Mouse (Mus musculus) midbrain, embryonic 15.5 days (tissue): ENCODE data around the gene Tns3. TPM values are rescaled to one million over a fixed set of nuclear protein-coding genes. Genes with fewer than 3 reads are reported as not detected.
A peak's percentile ranks its signal among the peaks of the same experiment; 100 is the strongest.

Source experiments
- ATAC-seq: fragments of 200-750 bp; cut with Nextera tagmentation; replicated peaks from 2 replicates; pipeline ENCODE4 v1.8.0; 2017; ENCODE audit warnings: moderate TSS enrichment
- H3K27ac ChIP-seq: fragments of 300-500 bp; sonication (generic); 2 replicates; pipeline ENCODE4 v1.5.1; 2015; ENCODE audit warnings: mild to moderate bottlenecking, inconsistent platforms
- H3K27me3 ChIP-seq: fragments of 300-500 bp; sonication (generic); replicated peaks from 2 replicates; pipeline ENCODE4 v1.6.1; 2015; ENCODE audit warnings: inconsistent platforms
- H3K36me3 ChIP-seq: fragments of 300-500 bp; sonication (generic); replicated peaks from 2 replicates; pipeline ENCODE4 v1.6.1; 2015; ENCODE audit warnings: inconsistent platforms
- H3K4me1 ChIP-seq: fragments of 300-500 bp; sonication (generic); 2 replicates; pipeline ENCODE4 v1.6.1; 2015; ENCODE audit warnings: inconsistent platforms
- H3K4me2 ChIP-seq: fragments of 300-500 bp; sonication (generic); 2 replicates; pipeline ENCODE4 v1.6.1; 2015; ENCODE audit warnings: inconsistent platforms, mild to moderate bottlenecking, moderate library complexity
- H3K4me3 ChIP-seq: fragments of 300-500 bp; sonication (generic); 2 replicates; pipeline ENCODE4 v1.5.1; 2015; ENCODE audit warnings: mild to moderate bottlenecking, inconsistent platforms
- H3K9ac ChIP-seq: fragments of 300-500 bp; sonication (generic); 2 replicates; pipeline ENCODE4 v1.6.1; 2015; ENCODE audit warnings: mild to moderate bottlenecking, inconsistent platforms
- H3K9me3 ChIP-seq: fragments of 300-500 bp; sonication (generic); 2 replicates; pipeline ENCODE4 v1.6.1; 2016; ENCODE audit warnings: inconsistent platforms
- WGBS: fragments of 180-500 bp; shearing (Covaris S2); methylation state at CpG from one replicate; pipeline ENCODE4 v1.1.7; 2015; ENCODE audit warnings: mixed read lengths; 5-methylcytosine and 5-hydroxymethylcytosine counted together
- polyA plus RNA-seq: library from polyadenylated mRNA; unstranded; fragments of >200 nt; fragmentation: Nextera tagmentation; extraction: Ambion mirVana; gene quantifications from 2 replicates; pipeline ENCODE4 v1.2.1, GENCODE M21; 2015

Gene Tns3
- polyA plus RNA-seq, 1 experiment from 2014 or later = 6.1 TPM

DNA sequence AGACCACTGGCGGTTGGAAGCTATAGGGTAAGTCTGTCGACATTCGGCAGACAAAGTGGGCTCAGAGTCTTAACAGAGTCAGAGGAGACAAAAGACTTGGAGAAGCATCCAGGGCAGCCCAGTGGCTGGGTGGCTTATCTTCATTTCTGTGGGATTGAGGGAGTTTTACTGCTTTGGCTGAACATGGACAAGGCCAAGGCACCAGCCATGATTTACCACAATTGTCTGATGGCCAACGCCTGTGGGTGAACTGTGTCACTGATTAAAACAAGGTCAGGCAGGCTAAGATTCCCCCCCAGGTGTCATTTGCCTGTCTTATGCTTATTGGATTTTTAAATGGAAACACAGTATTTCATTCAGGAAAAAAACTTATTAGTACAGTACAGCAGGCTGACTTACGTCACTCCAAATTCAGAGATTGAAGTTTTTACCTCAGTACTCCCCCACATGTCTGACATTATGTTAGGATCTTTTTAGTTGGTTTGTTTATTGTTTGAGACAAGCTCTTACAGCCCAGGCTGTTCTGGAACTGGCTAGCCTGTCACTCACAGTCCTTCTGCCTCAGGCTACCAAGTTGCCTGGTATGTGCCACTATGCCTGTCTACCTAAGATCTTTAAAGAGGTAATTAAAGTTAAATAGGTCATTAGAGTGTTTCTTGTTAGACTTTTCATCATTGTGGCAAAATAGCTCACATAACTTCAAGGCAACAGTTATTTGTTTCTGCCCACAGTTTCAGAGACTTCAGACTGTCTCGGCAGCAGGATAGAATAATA lies 11.6 kb upstream of the Tns3 start:
- no peaks in the 10 kb centered on the region for H3K27me3 ChIP-seq
- no peaks in the 10 kb centered on the region for H3K4me1 ChIP-seq
- no peak overlapping the region for H3K9ac ChIP-seq
- no peaks in the 10 kb centered on the region for H3K9me3 ChIP-seq
- WGBS = 88% methylated on average over 6 of the region's 6 CpGs
- no peak overlapping the region for H3K4me3 ChIP-seq
- no peak for ATAC-seq
- H3K36me3 ChIP-seq = no peaks in the 10 kb centered on the region
- no peak overlapping the region for H3K4me2 ChIP-seq
- no peak overlapping the region for H3K27ac ChIP-seq

DNA sequence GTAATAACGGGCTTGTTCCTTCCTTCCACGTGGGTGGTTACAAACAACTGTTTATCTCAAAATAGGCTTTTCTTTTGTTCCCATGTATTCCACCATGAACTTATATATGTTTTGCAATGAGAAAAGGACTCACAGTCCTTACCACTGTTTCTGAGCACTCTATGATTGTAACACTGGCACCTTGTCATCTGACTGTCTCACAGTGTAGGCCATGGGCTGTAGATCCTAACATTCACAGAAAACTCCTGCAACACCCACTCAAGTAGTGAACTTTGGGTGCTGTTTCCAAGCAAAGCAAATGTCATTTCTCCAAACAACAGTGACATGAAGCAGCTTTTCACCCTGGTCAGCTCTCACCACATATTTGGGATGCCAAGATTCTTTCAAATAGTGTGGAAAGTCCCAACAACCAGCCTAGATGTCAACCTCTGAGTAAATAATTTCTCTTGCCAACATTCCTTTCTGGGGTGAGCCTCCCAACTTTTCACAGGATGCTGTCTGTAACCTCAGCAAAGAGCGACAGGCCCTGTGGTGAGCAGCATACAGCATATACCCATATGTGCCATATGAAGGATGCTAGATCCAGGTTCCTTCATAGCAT lies 10.3 kb upstream of the Tns3 start:
- no peak overlapping the region for H3K4me3 ChIP-seq
- 82% methylated on average over 3 of the region's 3 CpGs for WGBS

DNA sequence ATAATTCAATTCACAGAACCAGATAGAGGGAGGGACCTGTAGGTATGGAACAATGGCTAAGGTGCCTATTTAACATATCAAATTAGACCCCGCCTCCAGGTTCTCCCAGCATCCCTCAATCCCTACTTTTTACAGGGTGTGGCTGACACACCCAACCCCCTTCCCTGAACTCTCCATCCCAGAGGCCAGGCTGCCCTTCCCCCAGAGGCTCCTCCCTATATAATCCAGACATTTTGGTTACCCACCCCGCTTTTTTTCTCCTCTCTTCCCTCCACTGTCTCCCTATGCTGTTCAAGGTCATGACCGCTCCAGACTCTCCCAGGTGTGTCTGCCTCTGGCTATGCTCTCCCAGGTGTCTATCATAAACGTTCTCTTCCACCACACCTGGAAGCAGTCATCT lies 7.4 kb upstream of the Tns3 start:
- ATAC-seq = no peak
- H3K4me3 ChIP-seq = no peak overlapping the region
- H3K36me3 ChIP-seq = no peaks in the 10 kb centered on the region
- no peaks in the 10 kb centered on the region for H3K27me3 ChIP-seq
- no peak overlapping the region for H3K27ac ChIP-seq
- H3K4me2 ChIP-seq = no peak overlapping the region
- no peaks in the 10 kb centered on the region for H3K9me3 ChIP-seq
- no peak overlapping the region for H3K9ac ChIP-seq
- WGBS = 85% methylated on average over 4 of the region's 4 CpGs
- no peaks in the 10 kb centered on the region for H3K4me1 ChIP-seq

More for the DNA sequence above, 10.3 kb upstream of the Tns3 start:
- Histone ChIP-seq H3K36me3 (no peaks in the 10 kb centered on the region), H3K9me3 (no peaks in the 10 kb centered on the region), H3K4me1 (no peaks in the 10 kb centered on the region), H3K27me3 (no peaks in the 10 kb centered on the region), H3K4me2 (no peak overlapping the region), H3K9ac (no peak overlapping the region), H3K27ac (no peak overlapping the region)
- no peak for ATAC-seq

DNA sequence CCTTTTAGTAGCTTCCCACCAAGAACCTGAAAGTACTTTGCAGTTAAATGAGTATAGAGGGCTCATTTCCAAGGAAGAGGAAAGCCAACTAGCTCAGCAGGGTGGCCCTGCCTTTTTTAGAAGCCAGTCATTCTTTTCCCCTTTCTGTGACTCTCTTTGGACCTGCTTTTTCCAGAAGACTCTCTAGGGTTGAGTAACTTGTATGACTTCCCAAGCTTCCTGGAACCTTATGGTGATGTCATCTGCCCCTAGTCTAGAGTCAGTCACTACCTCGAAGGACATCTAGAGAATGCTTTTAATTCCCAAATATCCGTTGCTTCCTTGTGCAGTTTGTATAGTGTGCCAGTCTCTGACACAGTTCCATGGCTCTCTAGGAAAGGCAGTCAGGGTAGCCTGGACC lies 4.8 kb upstream of the Tns3 start:
- no peaks in the 10 kb centered on the region for H3K9me3 ChIP-seq
- H3K4me3 ChIP-seq = no peak overlapping the region
- 92% methylated on average over 2 of the region's 2 CpGs for WGBS
- no peak overlapping the region for H3K4me2 ChIP-seq
- H3K9ac ChIP-seq = no peak overlapping the region
- H3K4me1 ChIP-seq = no peaks in the 10 kb centered on the region; the same call in 1 of the 2 replicates
- no peak overlapping the region for H3K27ac ChIP-seq
- peaks cover 10% of the 10 kb centered on the region for H3K27me3 ChIP-seq
- no peaks in the 10 kb centered on the region for H3K36me3 ChIP-seq
- no peak for ATAC-seq

DNA sequence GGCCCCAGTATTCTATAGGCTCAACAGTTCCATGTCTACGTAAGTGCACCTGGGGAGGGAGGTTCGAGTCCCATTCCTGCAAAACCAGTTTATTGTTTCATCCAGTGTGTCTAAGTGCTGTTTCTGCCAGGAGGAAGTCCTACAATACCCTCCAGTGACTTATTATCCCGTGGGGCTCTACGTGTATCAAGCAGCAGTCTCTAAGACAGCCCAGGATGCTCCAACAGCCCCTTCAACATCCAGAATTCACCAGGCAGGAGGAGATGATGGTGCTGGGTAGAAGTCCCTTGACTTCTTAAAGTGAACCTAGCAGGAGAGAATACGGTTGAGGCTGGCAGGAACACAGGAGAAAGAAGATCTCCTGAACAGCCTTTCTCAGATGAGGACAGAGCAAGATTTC lies 462 bp upstream of the Tns3 start:
- Histone ChIP-seq H3K36me3 (no peaks in the 10 kb centered on the region), H3K27me3 (peaks cover 14% of the 10 kb centered on the region), H3K4me2 (peak overlapping the region; percentile 82), H3K9me3 (no peaks in the 10 kb centered on the region), H3K4me1 (peaks cover 7% of the 10 kb centered on the region), H3K9ac (peak overlapping the region; percentile 62; the same call in 1 of the 2 replicates), H3K4me3 (peak overlapping the region; percentile 64), H3K27ac (no peak overlapping the region)
- WGBS = 40% methylated on average over 5 of the region's 5 CpGs
- no peak for ATAC-seq

DNA sequence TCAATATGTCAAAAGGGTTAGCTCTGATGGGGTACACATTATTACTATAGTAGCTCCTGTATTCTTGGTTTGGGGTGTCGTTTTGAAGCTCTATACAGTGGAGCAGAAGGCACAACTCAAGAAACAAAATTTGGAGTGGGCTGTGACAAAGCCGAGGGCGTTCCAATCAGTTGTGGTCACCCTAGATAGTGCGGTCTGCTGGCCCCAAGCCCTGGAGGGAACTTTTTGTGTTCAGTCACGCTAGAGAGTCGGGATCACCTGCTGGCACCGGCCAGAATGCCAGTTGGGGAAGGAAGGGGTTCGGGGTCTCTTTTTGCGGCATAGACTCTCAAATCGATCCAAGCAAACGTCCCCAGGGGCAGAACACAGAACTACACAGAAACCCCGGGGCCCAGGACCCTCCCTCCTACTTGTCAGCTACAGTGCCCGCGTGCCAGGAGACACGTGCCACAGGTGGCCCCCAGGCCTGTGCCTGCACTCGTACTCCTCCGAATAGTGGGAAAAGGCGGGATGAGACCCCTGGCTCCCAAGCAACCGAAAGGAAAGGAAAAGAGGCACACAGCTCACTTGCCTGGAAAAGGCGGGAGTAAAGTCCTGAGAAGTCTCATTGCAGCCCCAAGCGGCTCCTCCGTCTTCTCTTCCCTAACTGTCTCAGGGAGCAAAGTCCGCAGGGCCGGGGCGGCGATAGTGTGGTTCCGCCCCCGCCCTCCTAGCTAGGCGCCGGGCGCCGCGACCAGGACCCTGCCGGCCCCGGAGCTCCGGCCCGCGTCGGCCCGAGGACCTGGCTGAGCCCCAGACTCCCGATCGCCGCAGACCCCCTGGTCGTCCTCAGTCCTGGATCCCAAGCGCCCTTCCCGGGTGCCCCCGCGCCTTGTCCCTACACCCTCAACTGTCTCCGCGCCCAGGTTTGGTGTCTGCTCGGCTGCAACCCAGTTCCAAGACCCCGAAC lies 617 bp downstream of the Tns3 start:
- peak overlapping the region; percentile 82 for H3K4me2 ChIP-seq
- H3K9ac ChIP-seq = peak overlapping the region; percentile 62
- peaks cover 7% of the 10 kb centered on the region for H3K4me1 ChIP-seq
- H3K27ac ChIP-seq = no peak overlapping the region
- WGBS = under 1% methylated on average over 51 of the region's 52 CpGs
- no peaks in the 10 kb centered on the region for H3K9me3 ChIP-seq
- H3K36me3 ChIP-seq = no peaks in the 10 kb centered on the region
- peaks cover 14% of the 10 kb centered on the region for H3K27me3 ChIP-seq
- H3K4me3 ChIP-seq = peak overlapping the region; percentile 64
- peak; percentile 79 for ATAC-seq

DNA sequence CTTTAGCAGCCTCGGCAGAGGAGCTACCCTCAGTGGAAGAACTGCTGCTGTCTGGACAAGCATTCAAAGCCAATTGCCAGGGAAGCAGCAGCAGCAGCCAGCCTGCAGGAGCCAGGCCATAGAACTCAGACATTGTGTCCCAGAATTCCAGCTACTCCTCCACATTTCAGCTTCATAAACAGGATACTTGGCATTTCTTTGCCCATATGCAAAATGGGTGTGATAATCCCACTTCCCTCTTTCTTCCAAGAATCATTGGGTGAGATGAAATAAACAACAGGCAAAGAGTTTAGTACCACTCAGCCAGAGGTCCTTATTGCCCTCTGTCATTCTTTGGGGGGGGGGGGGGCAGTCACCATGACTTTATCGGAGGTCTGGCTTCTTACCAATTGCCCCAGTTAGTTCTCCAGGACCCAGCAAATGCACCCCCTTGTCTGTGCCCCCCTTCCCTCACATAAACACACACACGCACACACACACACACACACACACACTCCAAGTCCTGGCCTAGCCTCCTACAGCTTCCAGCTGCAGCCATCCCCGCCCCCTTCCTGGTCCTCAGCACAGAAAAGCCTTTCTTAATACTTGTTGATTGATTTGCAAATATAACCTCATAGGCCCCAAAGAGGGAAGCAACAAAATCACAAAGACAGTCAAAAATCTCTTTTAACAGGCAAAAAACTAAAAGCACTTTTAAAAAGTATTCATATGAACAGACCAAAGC lies 1.5 kb downstream of the Tns3 start:
- Histone ChIP-seq H3K9me3 (no peaks in the 10 kb centered on the region), H3K4me1 (peaks cover 7% of the 10 kb centered on the region), H3K27me3 (peaks cover 14% of the 10 kb centered on the region), H3K27ac (no peak overlapping the region), H3K4me3 (peak overlapping the region; percentile 64; the same call in 1 of the 2 replicates), H3K9ac (no peak overlapping the region), H3K36me3 (no peaks in the 10 kb centered on the region), H3K4me2 (peak overlapping the region; percentile 82)
- WGBS = 45% methylated on average over 4 of the region's 4 CpGs
- ATAC-seq = no peak

DNA sequence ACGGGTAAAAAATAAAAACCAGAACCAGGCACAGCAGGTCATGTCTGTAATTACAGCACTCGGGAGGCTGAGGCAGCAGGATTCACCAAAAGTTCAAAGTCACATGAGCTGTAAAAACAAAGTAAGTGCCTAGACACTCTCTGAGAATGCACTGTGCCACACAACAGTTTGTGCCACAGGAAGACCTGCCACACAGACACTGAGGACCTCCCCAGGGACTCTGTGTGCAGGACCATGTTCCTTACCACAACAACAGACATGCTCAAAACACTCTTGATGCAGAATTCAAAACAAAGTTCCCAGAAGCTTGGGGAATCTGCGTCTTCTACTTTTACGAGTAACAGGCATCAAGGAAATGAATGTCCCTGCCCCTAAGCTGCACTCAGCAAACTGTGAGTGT lies 3.4 kb downstream of the Tns3 start:
- 82% methylated on average over 4 of the region's 4 CpGs for WGBS
- Histone ChIP-seq H3K9me3 (no peaks in the 10 kb centered on the region), H3K4me1 (peaks cover 7% of the 10 kb centered on the region), H3K36me3 (no peaks in the 10 kb centered on the region), H3K4me2 (no peak overlapping the region), H3K27ac (no peak overlapping the region), H3K27me3 (peaks cover 13% of the 10 kb centered on the region), H3K9ac (no peak overlapping the region), H3K4me3 (no peak overlapping the region)
- no peak for ATAC-seq

DNA sequence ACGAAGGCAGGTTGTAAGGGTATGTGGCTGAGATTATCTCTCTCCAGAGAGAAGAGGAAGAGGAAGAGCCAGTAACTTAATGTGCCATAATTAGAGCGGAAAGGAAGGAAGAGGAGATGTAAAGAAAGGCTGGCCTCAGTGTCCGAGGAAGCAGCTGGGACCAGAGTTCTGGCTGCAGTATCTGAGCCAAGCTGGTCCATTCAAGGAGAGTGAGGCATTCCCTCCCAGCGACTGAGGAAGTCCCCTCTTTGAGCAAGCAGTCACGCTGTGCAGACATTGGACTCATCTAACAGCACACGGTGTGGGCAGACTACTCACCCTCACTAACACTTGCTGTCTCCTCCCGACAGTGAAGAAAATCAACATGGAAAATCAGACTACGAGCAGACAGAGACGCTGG lies 4.5 kb downstream of the Tns3 start:
- Histone ChIP-seq H3K9me3 (no peaks in the 10 kb centered on the region), H3K4me2 (no peak overlapping the region), H3K9ac (no peak overlapping the region), H3K27me3 (peaks cover 4% of the 10 kb centered on the region; the same call in 1 of the 2 replicates), H3K4me3 (no peak overlapping the region), H3K36me3 (no peaks in the 10 kb centered on the region), H3K27ac (no peak overlapping the region), H3K4me1 (peaks cover 7% of the 10 kb centered on the region)
- no peak for ATAC-seq
- WGBS = 65% methylated on average over 9 of the region's 9 CpGs

DNA sequence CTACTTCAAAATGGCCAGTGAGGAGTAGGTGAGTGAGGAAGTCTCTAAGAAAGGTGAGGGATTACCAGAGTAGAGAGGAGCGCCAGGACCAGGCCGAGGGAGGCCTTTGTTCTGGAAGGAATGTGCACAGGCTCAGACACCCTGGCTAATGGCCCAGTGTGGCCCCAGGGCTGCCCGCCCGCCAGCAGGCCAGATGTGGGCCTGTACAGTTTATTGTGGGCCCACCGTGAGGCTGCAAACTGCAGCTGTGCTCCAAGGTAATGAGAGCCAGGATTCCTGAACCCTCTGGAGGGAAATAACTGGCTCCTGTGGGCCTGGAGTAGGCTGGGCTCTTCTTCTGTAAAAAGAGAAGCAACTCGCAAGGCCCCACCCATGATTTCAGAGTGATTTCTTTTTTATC lies 5.3 kb downstream of the Tns3 start:
- Histone ChIP-seq H3K9me3 (no peaks in the 10 kb centered on the region), H3K27me3 (peaks cover 4% of the 10 kb centered on the region; the same call in 1 of the 2 replicates), H3K36me3 (no peaks in the 10 kb centered on the region), H3K4me1 (peaks cover 7% of the 10 kb centered on the region), H3K4me3 (no peak overlapping the region), H3K27ac (no peak overlapping the region), H3K9ac (no peak overlapping the region), H3K4me2 (no peak overlapping the region)
- 64% methylated on average over 6 of the region's 6 CpGs for WGBS
- ATAC-seq = no peak

DNA sequence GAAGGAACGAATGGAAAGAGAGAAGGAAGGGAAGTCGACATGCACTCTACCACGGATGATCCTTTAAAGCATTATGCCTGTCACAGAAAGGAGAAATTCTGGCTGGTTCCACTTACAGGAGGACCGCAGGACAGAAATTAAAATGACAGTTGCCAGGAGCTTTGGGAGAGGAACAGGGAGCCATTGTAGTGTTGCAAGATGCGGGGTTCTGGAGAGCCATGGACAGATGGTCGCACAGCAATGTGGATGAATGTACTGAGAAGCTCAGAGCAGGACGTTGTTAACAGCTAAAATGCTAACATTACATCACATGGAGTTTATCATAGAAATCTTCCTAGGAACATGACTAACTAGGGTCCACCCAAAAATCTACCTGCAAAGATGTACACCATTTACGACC lies 6.8 kb downstream of the Tns3 start:
- H3K27me3 ChIP-seq = no peaks in the 10 kb centered on the region
- H3K27ac ChIP-seq = no peak overlapping the region
- no peak overlapping the region for H3K9ac ChIP-seq
- no peak overlapping the region for H3K4me2 ChIP-seq
- ATAC-seq = no peak
- H3K4me1 ChIP-seq = 0 out of 2 replicates have a peak, but pooled peaks cover under 1% of the 10 kb centered on the region
- H3K4me3 ChIP-seq = no peak overlapping the region
- H3K9me3 ChIP-seq = no peaks in the 10 kb centered on the region
- H3K36me3 ChIP-seq = no peaks in the 10 kb centered on the region
- WGBS = 88% methylated on average over 8 of the region's 8 CpGs
